Mouse (Mus musculus) liver, embryonic 11.5 days (tissue): ENCODE measurements around the gene Terb2. TPM values are rescaled to one million over a fixed set of nuclear protein-coding genes. Genes with fewer than 3 reads are reported as not detected.

Experiments used
- ATAC-seq: fragments of 200-750 bp; cut with Nextera tagmentation; replicated peaks from 2 replicates; pipeline ENCODE4 v1.8.0; 2017; ENCODE audit warnings: moderate number of reproducible peaks, mild to moderate bottlenecking, moderate TSS enrichment, moderate library complexity; ENCODE audit not compliant: low FRiP score
- DNase-seq: peaks from one replicate; pipeline ENCODE4 v3.0.0-alpha.2; 2017; ENCODE audit warnings: low spot score
- H3K27ac ChIP-seq: fragments of 300-500 bp; sonication (generic); 2 replicates; pipeline ENCODE4 v1.5.1; 2014; ENCODE audit warnings: mild to moderate bottlenecking, low read depth, low read length, control low read depth
- H3K27me3 ChIP-seq: fragments of 300-500 bp; sonication (generic); replicated peaks from 2 replicates; pipeline ENCODE4 v1.6.1; 2014; ENCODE audit warnings: low read length, mixed read lengths; ENCODE audit not compliant: control insufficient read depth, insufficient read depth
- H3K36me3 ChIP-seq: fragments of 300-500 bp; sonication (generic); 2 replicates; pipeline ENCODE4 v1.6.1; 2014; ENCODE audit warnings: mild to moderate bottlenecking, low read length, moderate library complexity, mixed read lengths; ENCODE audit not compliant: control insufficient read depth, insufficient read depth
- H3K4me1 ChIP-seq: fragments of 300-500 bp; sonication (generic); replicated peaks from 2 replicates; pipeline ENCODE4 v1.6.1; 2014; ENCODE audit warnings: low read length, mixed read lengths; ENCODE audit not compliant: control insufficient read depth, insufficient read depth
- H3K4me2 ChIP-seq: fragments of 300-500 bp; sonication (generic); 2 replicates; pipeline ENCODE4 v1.6.1; 2014; ENCODE audit warnings: mild to moderate bottlenecking, control low read depth, moderate library complexity
- H3K4me3 ChIP-seq: fragments of 300-500 bp; sonication (generic); 2 replicates; pipeline ENCODE4 v1.5.1; 2014; ENCODE audit warnings: low read depth, low read length, control low read depth
- H3K9ac ChIP-seq: fragments of 300-500 bp; sonication (generic); 2 replicates; pipeline ENCODE4 v1.6.1; 2014; ENCODE audit warnings: low read depth, low read length, control low read depth
- H3K9me3 ChIP-seq: fragments of 300-500 bp; sonication (generic); 2 replicates; pipeline ENCODE4 v1.6.1; 2016; ENCODE audit warnings: low read length, inconsistent platforms, mixed read lengths; ENCODE audit not compliant: control insufficient read depth
- WGBS: fragments of 180-500 bp; shearing (Covaris S2); extraction: QIAGEN DNeasy Blood & Tissue Kit; methylation state at CpG from one replicate; pipeline ENCODE4 v1.1.7; 2014; 5-methylcytosine and 5-hydroxymethylcytosine counted together
- polyA plus RNA-seq: library from polyadenylated mRNA; unstranded; fragments of >200 nt; fragmentation: Nextera tagmentation; extraction: Ambion mirVana; gene quantifications from 2 replicates; pipeline ENCODE4 v1.2.1, GENCODE M21; 2014

Terb2 gene
- polyA plus RNA-seq, 1 experiment from 2014 or later = not detected

DNA sequence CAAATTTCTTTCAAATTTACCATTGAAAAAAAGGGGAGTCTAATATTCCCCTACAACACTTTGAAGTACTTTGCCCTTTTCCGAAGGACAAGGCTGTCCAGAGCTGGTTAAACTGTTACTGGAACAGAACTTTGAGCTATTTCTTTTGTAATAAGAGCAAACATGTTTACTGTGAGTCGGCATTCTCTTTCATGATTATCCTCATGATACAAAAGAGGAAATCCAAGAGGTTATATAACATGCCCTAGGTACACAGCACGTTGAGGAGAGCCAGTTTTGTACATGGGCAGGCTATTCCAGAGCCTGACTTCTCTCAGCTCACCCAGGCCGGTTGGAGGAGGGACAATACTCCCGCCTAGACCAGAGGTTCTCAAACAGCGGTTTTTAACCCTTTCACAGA is 55.9 kb downstream of the Terb2 start:
- H3K27me3 ChIP-seq = no peaks in the 10 kb centered on the region
- H3K27ac ChIP-seq = no peak overlapping the region; the same call in 1 of the 2 replicates
- no peak overlapping the region for H3K9ac ChIP-seq
- DNase-seq (no peak), ATAC-seq (peak; percentile 35; the same call in 1 of the 2 replicates)
- H3K4me1 ChIP-seq = peaks cover 19% of the 10 kb centered on the region; the same call in 1 of the 2 replicates
- WGBS = 64% methylated on average over 6 of the region's 6 CpGs
- peaks cover 3% of the 10 kb centered on the region; the same call in 1 of the 2 replicates for H3K36me3 ChIP-seq
- no peak overlapping the region for H3K4me2 ChIP-seq
- no peaks in the 10 kb centered on the region for H3K9me3 ChIP-seq
- no peak overlapping the region for H3K4me3 ChIP-seq

DNA sequence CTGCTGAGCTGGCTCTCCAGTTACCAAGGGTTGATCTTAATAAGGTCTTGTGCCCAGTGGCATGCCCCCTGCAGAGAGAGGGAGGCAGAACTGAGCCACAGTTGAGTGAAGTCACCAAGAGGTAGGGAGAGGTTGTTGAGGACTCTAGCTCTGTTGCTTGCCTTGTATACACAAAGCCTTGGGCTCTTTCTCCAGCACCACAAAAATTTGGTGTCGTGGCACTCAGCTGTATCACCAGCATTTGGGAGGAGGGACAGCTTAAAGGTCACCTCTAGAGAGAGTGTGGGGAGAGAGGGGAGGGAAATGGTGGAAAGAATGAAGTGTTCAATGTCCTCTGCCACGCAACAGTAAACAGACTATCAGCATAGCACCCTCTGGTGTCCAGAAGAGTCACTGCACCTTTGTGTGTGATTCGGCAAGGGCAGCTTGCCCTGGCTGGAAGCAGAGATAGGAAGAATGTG is 57.6 kb downstream of the Terb2 start:
- H3K27ac ChIP-seq = 0 out of 2 replicates have a peak overlapping the region, but pooled peaks have one; percentile 21
- H3K4me3 ChIP-seq = no peak overlapping the region
- H3K9ac ChIP-seq = no peak overlapping the region
- no peaks in the 10 kb centered on the region for H3K9me3 ChIP-seq
- DNase-seq (peak; percentile 60), ATAC-seq (peak; percentile 54)
- peaks cover 7% of the 10 kb centered on the region; the same call in 1 of the 2 replicates for H3K36me3 ChIP-seq
- H3K27me3 ChIP-seq = no peaks in the 10 kb centered on the region
- peaks cover 18% of the 10 kb centered on the region; the same call in 1 of the 2 replicates for H3K4me1 ChIP-seq
- WGBS = 6% methylated on average over 3 of the region's 3 CpGs
- H3K4me2 ChIP-seq = no peak overlapping the region

DNA sequence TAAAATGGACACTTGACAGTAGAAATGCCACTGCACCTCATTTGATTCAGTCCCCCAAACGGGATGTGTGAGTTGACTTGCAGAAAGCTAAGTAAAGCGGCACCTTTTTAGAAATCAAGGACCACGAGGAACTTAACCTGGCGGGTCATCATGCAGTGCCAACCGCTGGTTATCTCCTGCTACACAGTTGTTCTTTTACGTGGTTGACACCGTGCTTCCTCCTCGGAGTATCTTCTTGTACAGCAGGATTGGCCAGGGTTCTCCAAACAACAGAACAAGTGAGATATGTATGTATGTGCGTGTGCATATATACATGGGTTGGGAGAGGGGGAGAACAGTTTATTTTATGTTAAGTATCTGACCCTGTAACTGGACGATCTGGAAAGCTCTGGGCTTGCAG is 61.7 kb downstream of the Terb2 start:
- H3K27ac ChIP-seq = no peak overlapping the region
- no peak overlapping the region for H3K4me3 ChIP-seq
- ATAC-seq = no peak
- peaks cover 17% of the 10 kb centered on the region; the same call in 1 of the 2 replicates for H3K36me3 ChIP-seq
- no peak overlapping the region for H3K4me2 ChIP-seq
- DNase-seq = no peak
- no peaks in the 10 kb centered on the region for H3K9me3 ChIP-seq
- peaks cover 9% of the 10 kb centered on the region; the same call in 1 of the 2 replicates for H3K4me1 ChIP-seq
- no peak overlapping the region for H3K9ac ChIP-seq
- 79% methylated on average over 10 of the region's 10 CpGs for WGBS
- H3K27me3 ChIP-seq = no peaks in the 10 kb centered on the region

DNA sequence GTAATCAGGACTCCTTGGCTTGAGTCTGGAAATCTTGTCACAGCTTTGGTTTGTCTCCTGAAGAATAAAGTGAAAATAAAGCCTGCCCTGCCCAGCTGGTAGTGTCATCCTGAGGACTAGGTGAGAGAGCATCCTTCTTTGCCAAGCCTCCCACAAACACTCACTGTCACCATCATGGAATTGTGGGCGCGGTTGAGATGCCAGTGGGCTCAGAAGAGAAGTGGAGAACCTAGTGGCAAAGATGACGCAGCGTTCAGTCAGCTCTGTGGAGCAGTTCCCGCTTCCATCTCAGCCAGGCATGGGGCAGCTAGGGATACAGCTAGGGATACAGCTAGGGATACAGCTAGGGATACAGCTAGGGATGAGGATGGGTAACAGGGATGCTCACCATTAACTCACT is 69.9 kb downstream of the Terb2 start:
- H3K9me3 ChIP-seq = no peaks in the 10 kb centered on the region
- no peak overlapping the region for H3K27ac ChIP-seq
- no peak overlapping the region for H3K4me3 ChIP-seq
- H3K27me3 ChIP-seq = no peaks in the 10 kb centered on the region
- WGBS = 91% methylated on average over 5 of the region's 5 CpGs
- H3K4me1 ChIP-seq = no peaks in the 10 kb centered on the region
- ATAC-seq (no peak), DNase-seq (no peak)
- H3K4me2 ChIP-seq = no peak overlapping the region
- peaks cover 2% of the 10 kb centered on the region; the same call in 1 of the 2 replicates for H3K36me3 ChIP-seq
- no peak overlapping the region for H3K9ac ChIP-seq

Other genes with a start within 250 kb of the Terb2 start
- 42.1 and 42.6 TPM in 2 replicates for gene Ctdspl2, start 230.3 kb upstream of the Terb2 start, polyA plus RNA-seq
- 0.10 TPM in 2 replicates for gene Mageb3, start 230.2 kb upstream of the Terb2 start, polyA plus RNA-seq
- gene Eif3j1, start 157.7 kb upstream of the Terb2 start, polyA plus RNA-seq = 17.9 and 18.3 TPM in 2 replicates
- 9.3 and 9.8 TPM in 2 replicates for gene Spg11, start 67.9 kb upstream of the Terb2 start, polyA plus RNA-seq
- 311 and 321 TPM in 2 replicates for gene B2m, start 38.6 kb upstream of the Terb2 start, polyA plus RNA-seq
- gene Trim69, start 25.6 kb upstream of the Terb2 start, polyA plus RNA-seq = 0.17 TPM in 1 of 2 replicates, not detected in the other
- gene Patl2, start 83 bp upstream of the Terb2 start, polyA plus RNA-seq = 0.15 TPM in 1 of 2 replicates, not detected in the other
- gene Sord, start 48.5 kb downstream of the Terb2 start, polyA plus RNA-seq = 172 and 180 TPM in 2 replicates
- not detected in 2 replicates for gene Duox2, start 112.2 kb downstream of the Terb2 start, polyA plus RNA-seq
- 0.12 TPM in 1 of 2 replicates, not detected in the other for gene Duoxa2, start 112.6 kb downstream of the Terb2 start, polyA plus RNA-seq
- gene Duoxa1, start 127.5 kb downstream of the Terb2 start, polyA plus RNA-seq = not detected in 2 replicates
- 0.10 TPM in 1 of 2 replicates, not detected in the other for gene Duox1, start 129.4 kb downstream of the Terb2 start, polyA plus RNA-seq
- 2.5 TPM in 2 replicates for gene Shf, start 182.9 kb downstream of the Terb2 start, polyA plus RNA-seq
- gene Slc28a2, start 240.2 kb downstream of the Terb2 start, polyA plus RNA-seq = 0.29 and 0.35 TPM in 2 replicates